Comparison of ENCODE assay signal across 16 mouse cellular contexts in genomic region chr13:12218603-12219002, GRCm38 (mm10).
"Had no signal": no experiment of that assay in that cellular context is flagged by ENCODE, and none has a peak within 500 bp of the region (broad histone marks: within the 10 kb centered on the region; RNA-seq: fewer than 3 reads in every experiment).

No protein-coding gene starts in this region.

- DNase-seq: kidney, adult 2 months; kidney, postnatal 25 days; layer of hippocampus, adult 9-11 months; lung, embryonic 14.5 days; midbrain, embryonic 14.5 days; thymus, adult 2 months; thymus, postnatal 25 days had no signal

- H3K9me3 ChIP-seq: limb, embryonic 10.5 days; limb, embryonic 13.5 days; megakaryocyte, embryonic 14.5 days had no signal

- ATAC-seq: intestine, postnatal 0 days; lung, postnatal 0 days had no signal

- H3K4me1 ChIP-seq: limb, embryonic 10.5 days; limb, embryonic 13.5 days had no signal

- H3K4me3 ChIP-seq: layer of hippocampus, adult 2 months; limb, embryonic 10.5 days; limb, embryonic 13.5 days; megakaryocyte, embryonic 14.5 days had no signal

- H3K9ac ChIP-seq: limb, embryonic 13.5 days; lung, embryonic 14.5 days had no signal

- H3K27ac ChIP-seq: kidney, postnatal 0 days; layer of hippocampus, adult 2 months; limb, embryonic 10.5 days; limb, embryonic 13.5 days; macrophage had no signal

- H3K27me3 ChIP-seq: limb, embryonic 13.5 days; megakaryocyte, embryonic 14.5 days had no signal

- H3K4me2 ChIP-seq: limb, embryonic 13.5 days; lung, embryonic 14.5 days; midbrain, embryonic 11.5 days had no signal
